Mouse (Mus musculus): Measurements from ENCODE around the gene Emsy. TPM values are rescaled to one million over a fixed set of nuclear protein-coding genes. Genes with fewer than 3 reads are reported as not detected.

Emsy gene
- 10 to 100 TPM; 56.4 to 59.1 TPM for polyA plus RNA-seq (2017; shearing (Covaris generic))

- peak; percentile 84 for ATAC-seq
Observed at GRCm38 (mm10) chr7:98656531-98657221, at the start of gene Emsy. Gene Emsy (minus strand): TSS chr7:98656783.

GRCm38 (mm10) chr7:98704276-98704675 is 47.7 kb upstream of the Emsy start:
- ATAC-seq: no peak

GRCm38 (mm10) chr7:98703365-98703881 is 46.8 kb upstream of the Emsy start:
- peak; percentile 38 for ATAC-seq

- peak; percentile 85 for ATAC-seq
Observed at GRCm38 (mm10) chr7:98702283-98703240, 46.0 kb upstream of the Emsy start, which contains the start of gene Thap12. Gene Thap12 (plus strand): TSS chr7:98703103.

- ATAC-seq: no peak
Observed at GRCm38 (mm10) chr7:98701771-98702170, 45.2 kb upstream of the Emsy start.

GRCm38 (mm10) chr7:98698590-98698989 is 42.0 kb upstream of the Emsy start:
- ATAC-seq: no peak

- ATAC-seq: no peak
Observed at GRCm38 (mm10) chr7:98698041-98698440, 41.5 kb upstream of the Emsy start.

GRCm38 (mm10) chr7:98697496-98697895 is 40.9 kb upstream of the Emsy start:
- ATAC-seq: no peak

GRCm38 (mm10) chr7:98694046-98694445 is 37.5 kb upstream of the Emsy start:
- ATAC-seq: peak; percentile 80

GRCm38 (mm10) chr7:98692761-98693546 is 36.4 kb upstream of the Emsy start:
- ATAC-seq: peak; percentile 86

GRCm38 (mm10) chr7:98690831-98691230 is 34.2 kb upstream of the Emsy start:
- no peak for ATAC-seq

GRCm38 (mm10) chr7:98690126-98690525 is 33.5 kb upstream of the Emsy start:
- ATAC-seq: no peak

GRCm38 (mm10) chr7:98685895-98686294 is 29.3 kb upstream of the Emsy start:
- ATAC-seq: no peak

GRCm38 (mm10) chr7:98682821-98683220 is 26.2 kb upstream of the Emsy start:
- no peak for ATAC-seq

GRCm38 (mm10) chr7:98680691-98681090 is 24.1 kb upstream of the Emsy start:
- no peak for ATAC-seq

GRCm38 (mm10) chr7:98678441-98678840 is 21.9 kb upstream of the Emsy start:
- no peak for ATAC-seq

GRCm38 (mm10) chr7:98677511-98677910 is 20.9 kb upstream of the Emsy start:
- no peak for ATAC-seq

- no peak for ATAC-seq
Observed at GRCm38 (mm10) chr7:98674344-98674743, 17.8 kb upstream of the Emsy start.

GRCm38 (mm10) chr7:98672241-98672955 is 15.8 kb upstream of the Emsy start:
- ATAC-seq: no peak

GRCm38 (mm10) chr7:98671416-98671815 is 14.8 kb upstream of the Emsy start:
- ATAC-seq: no peak

- no peak for ATAC-seq
Observed at GRCm38 (mm10) chr7:98670831-98671230, 14.2 kb upstream of the Emsy start.

Data from activated CD4-positive, CD25-positive, alpha-beta regulatory T cell, adult 4 months (primary cell).